ENCODE assay signal across 9 mouse cellular contexts in genomic region chr17:6005638-6006471, GRCm38 (mm10).
DNase-seq lines count a peak whose midpoint lies in the region; ATAC-seq lines count a peak whose summit lies in the region.
"Had no signal": no experiment of that assay in that cellular context is flagged by ENCODE, and none has a peak within 500 bp of the region (broad histone marks: within the 10 kb centered on the region; RNA-seq: fewer than 3 reads in every experiment).

No protein-coding gene starts in this region.

- intact Hi-C loops in heart, postnatal 36 days (cut with DNase I) = no loop called here

- no peaks in the 10 kb centered on the region for H3K9me3 ChIP-seq in forebrain, embryonic 12.5 days

- ATAC-seq in forebrain, embryonic 12.5 days (ENCODE audit: low FRiP score) = no peak

- H3K4me2 ChIP-seq in forebrain, embryonic 12.5 days = peak overlapping the region; percentile 8; the same call in 1 of the 2 replicates

- WGBS in forebrain, embryonic 12.5 days = 28% methylated on average over 14 of the region's 14 CpGs

- no peaks in the 10 kb centered on the region for H3K36me3 ChIP-seq in forebrain, embryonic 12.5 days (replicated peaks)

- peaks cover 12% of the 10 kb centered on the region for H3K4me1 ChIP-seq in forebrain, embryonic 12.5 days

- DNase-seq in 3134 (ENCODE audit: extremely low read depth, insufficient read length, low spot score) (peak; percentile 71), NIH3T3 (ENCODE audit: low read depth) (peak; percentile 91)
- DNase-seq in heart, postnatal 36 days = peak; percentile 70 to 75
- DNase-seq in layer of hippocampus, adult 9-11 months = peak; percentile 91
- DNase-seq in lung, postnatal 14 days = peak; percentile 80
- peak; percentile 53 for DNase-seq in ovary, postnatal 36 days (ENCODE audit: low spot score)
- no peak for DNase-seq in cerebellum, postnatal 4 days (ENCODE audit: low spot score in 2 of 2)

- no peak overlapping the region for H3K4me3 ChIP-seq in forebrain, embryonic 12.5 days (replicated peaks)
- H3K4me3 ChIP-seq: erythroblast, embryonic 14.5 days had no signal

- H3K27ac ChIP-seq in forebrain, embryonic 12.5 days = no peak overlapping the region

- H3K27me3 ChIP-seq in forebrain, embryonic 12.5 days = no peaks in the 10 kb centered on the region

- H3K9ac ChIP-seq in forebrain, embryonic 12.5 days = no peak overlapping the region

Comparison
In these comparisons a context has a peak if more than half of its experiments do, and no peak if none do; other contexts are left out.
1. DNase-seq: peak in 3134 (single experiment), NIH3T3 (single experiment), heart, postnatal 36 days (2 of 2), layer of hippocampus, adult 9-11 months (single experiment), lung, postnatal 14 days (single experiment) and ovary, postnatal 36 days (single experiment); none in cerebellum, postnatal 4 days (0 of 2).